Mouse (Mus musculus) brain, embryonic 18.5 days (tissue): ENCODE data around the gene Itga3.

Source experiments
- DNase-seq: peaks from one replicate; pipeline ENCODE4 v3.0.0-alpha.2; 2012; ENCODE audit warnings: low read depth, low spot score

The Itga3 gene

DNA sequence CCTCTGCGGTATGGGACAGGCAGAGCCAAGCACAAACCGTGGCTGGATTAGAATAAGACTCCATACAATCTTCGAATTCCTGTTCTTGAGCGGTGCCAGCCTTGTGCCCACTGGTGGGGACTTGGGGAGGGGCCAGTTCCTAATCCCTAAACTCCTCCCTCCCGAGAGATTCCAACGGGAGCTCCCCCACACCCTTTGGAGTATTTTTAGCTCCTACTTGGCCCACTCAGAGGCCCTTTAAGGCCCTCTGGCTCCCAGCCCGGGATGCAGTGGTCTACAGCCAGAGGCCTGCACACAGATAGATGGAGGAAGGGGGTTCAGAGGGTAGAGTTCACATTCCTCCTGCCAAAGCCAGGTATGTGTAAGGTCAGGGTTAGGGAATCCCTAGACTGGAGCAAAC is 5.3 kb downstream of the Itga3 start:
- no peak for DNase-seq

DNA sequence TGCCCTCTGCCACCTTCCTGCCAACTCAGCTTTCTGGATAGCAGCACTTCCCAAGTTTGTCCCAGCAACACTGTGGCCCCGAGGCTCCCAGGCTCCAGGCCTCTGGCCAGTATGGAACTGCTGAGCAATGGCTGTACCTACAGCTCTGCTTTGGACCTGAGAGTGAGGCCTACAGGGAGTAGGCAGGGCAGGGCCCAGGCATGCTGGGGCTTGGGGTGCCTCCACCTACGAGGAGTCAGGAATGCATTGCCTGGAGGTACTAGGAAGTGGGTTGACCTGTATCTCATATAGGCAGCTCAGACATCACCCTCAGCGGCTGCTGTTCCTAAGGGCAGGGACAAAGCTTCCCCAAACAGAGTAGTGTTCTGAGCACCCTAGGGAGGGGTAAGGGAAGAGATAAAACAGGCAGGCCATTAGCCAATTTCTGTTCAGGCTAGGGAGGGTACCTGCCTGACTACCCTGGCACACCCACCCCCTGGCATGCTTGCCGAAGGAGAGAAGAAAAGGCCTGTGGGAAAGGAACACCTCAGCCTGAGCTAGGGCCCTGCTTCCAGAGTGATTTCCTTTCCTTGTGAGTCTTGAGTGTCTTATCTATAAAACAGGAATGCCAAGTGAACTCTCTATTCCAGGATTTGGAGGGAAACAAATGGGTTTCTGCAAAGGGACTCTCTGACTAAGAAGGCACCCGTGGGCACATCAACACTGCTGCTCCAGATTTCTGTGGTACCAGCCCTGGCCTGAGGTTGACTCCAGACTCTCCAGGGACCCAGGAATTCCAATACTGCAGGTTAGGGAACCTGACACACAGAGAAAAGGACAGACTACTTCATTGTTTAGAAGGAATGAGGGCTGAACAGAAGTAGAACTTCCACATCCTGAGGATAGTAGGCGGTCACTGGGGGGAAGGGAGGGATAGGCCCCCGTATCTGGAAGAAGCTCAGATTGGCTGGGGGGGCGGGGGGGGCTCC is 6.2 kb downstream of the Itga3 start:
- no peak for DNase-seq

DNA sequence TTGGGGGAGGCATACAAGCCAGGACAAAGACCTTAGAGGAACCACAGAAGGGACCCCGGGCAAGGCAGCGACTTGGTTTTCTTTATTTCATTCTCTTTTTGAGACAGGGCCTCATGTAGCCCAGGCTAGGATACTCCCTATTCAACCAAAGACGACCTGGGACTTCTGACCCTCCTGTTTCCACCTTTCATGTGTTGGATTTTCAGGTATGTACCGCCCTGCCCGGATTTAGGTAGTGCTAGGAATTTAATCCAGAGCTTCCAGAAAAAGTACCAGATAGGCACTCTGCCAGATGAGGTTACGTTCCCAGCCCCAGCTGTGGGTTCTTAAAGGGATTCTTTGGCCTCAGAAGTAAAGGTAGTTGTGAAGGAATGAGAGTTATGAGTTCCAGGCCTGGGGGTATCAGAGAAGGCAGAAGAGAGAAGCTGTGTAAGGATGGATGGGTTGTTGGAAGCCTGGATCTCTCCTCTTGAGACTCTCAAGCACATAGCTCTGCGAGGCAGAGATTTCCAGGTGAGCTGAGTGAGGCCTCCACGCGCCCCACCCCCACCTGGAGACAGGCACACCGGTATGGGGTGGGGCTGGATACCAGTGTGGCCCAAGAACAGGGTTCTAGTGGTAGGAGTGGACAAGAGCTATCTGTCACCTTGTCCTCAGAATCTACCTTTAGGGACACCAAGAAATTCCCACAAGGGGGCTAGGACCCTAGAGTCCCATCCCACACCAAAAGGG is 7.2 kb downstream of the Itga3 start:
- DNase-seq, result no peak

DNA sequence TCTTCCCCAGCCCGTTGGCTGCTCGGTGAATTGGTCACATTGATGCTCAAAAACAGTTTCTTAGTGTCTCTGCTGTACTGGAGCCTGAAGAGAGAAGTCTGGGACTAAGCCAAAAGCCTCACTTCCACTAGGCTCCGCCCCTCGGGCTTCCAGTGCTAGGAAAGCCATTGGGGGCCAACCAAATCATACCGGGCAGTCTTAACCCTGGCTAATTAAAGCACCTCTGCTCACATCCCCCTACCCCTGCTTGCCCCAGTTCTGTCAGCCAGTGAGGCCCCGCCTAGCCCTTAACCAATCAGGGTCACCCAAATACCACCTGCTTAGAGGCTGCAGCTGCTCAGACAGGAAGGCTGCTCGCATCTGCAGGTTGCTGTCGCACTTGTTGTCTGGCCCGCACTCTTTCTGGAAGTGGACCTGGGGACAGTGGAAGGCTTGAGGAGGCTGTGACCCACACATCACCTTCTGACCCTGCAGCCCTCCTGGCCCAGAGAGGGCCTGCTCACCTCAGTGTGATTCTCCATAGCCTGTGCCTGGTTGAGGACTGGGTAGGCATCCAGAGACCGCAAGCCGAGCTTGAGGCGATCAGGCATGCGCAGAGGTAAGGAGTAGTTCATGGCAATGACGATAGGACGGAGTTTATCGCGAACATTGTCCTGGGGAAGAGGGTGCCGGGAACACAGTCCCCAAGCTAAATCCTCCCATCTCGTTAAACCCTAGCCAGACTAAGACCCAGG is 19.7 kb downstream of the Itga3 start:
- no peak for DNase-seq

DNA sequence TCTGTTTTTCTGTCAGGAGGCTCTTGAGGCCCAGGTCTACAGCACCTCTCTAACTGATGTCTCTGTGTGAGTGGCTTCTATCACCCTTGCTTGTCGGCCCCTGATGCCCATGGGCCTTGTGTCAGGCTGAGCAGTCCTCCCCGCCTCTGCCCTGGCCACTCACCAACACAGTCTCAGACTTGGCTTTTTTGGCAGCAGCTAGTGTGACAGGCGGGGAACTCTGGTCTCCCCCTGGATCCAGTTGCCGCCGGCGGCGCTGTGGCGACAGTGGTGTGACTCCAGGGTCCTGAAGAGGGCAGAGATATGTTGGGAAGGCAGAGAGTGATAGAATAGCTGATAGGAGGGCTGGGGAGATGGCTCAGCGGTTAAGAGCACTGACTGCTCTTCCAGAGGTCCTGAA is 23.5 kb downstream of the Itga3 start:
- no peak for DNase-seq

DNA sequence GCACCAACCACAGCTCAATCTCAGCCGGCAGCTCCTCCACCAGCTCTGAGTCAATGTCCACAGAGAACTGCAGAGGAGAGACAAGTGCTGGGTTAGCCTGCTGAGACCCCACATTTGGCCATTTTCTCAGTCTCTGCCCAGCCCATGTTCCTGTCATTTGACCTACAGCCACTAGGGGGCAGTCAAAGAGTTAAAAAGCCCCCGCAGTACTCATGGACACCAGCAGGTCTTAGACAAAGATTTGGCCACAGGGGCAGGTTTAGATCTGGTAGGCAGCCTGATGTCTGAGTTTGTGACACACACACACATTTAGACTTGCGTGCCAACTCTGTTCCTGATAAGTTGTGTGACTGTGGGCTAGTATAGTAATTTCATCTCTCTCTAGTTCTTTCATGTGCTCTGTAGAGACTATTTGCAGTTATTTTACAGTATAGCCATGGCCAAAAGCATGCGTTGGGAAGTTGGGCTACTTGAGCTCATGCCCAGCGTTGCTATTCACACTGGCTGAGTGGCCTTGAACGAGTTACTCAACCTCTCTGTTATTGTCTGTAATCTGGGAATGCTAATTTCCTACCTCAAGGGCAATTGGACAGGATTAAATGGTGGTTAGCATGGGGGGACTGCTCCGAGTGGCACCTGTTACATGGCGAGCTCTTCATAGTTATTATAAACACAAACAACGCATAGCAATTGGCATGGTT is 29.5 kb downstream of the Itga3 start:
- no peak for DNase-seq

DNA sequence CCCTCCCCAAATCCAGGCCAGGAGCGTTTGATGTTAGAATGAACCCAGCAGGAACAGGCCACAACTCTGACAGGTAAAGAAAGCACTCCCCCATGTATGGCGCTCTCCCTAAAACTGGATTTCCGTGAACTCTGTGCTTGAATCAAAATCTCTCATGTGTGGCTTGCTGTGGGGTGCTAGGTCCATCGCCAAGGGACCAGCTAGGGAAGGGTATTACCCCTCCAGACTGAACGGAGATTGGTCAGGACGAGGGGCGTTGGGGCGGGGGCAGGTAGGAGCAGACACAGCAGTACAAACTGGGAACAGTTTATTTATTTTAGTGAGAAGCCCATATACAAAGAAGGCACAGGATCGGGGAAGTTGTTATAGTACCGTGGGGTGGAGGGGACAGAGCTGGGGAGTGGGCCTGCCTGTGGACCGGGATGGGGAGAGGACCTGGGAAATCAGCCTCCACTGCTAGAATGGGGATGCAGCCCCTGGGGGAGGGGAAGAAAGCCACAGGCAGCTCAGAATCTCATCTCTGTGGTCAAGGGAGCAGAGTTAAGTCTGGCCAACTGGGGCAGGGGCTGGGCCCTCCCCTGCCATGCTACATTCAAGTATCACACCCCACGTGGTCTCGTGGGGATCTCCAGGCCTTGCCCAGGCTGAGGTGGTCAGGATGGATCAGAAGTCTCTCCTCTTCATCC is 32.3 kb downstream of the Itga3 start:
- DNase-seq, result no peak

DNA sequence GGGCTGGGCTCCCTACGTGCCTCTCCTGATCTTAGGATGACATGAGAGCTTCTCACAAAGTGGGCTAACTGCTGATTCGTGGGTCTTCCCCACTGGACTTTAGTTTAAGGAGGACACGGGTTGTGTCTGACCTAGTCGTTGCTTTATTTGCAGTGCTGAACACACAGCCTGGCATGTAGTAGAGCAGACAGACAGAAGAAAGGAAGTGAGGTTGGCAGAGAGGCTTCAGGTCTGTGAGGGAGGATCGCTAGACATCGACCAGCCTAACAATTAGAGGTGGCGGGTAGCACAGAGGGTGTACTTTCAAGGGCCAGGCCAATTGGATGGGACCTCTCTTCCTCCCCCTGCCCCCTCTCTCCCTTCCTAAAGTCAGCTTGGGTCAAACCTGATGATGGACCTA is 33.0 kb downstream of the Itga3 start:
- DNase-seq, result no peak

DNA sequence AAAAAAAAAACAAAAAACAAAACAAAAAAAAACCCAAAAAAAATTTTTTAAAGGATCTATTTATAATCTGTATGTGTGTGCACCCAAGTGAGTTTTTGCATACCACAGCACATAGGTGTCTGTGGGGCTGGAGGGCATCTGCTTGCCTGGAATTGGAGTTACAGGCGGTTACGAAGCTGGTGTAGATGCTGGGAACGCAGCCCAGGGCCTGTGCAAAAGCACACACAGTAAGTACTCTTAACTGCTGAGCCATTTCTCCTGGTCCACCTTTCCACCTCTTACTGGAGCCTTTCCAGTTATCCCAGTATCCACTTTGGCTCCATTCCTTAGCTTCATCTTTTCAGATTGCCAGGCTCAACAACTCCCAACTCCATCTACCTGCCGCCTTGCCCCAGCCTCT is 33.5 kb downstream of the Itga3 start:
- no peak for DNase-seq

DNA sequence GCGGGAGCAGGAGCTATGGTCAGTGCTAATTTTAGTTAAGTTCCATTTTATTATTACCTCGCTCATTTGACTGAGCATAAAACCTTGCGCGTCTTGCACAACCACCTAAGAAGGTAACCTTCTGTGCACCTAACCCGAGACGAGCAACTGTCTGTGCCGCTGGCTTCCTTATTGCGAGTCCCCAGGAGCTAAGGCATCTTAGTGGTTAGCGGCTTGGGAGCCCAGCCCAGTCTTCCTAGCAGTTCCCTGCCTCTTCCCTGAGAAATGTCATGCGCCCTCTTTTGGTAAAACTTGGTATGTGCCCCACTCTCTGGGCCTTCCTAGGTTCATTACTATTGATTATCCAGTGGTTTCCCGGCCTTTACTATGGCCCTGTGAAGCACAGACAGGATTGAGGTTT is 34.5 kb downstream of the Itga3 start:
- peak; percentile 51 for DNase-seq

DNA sequence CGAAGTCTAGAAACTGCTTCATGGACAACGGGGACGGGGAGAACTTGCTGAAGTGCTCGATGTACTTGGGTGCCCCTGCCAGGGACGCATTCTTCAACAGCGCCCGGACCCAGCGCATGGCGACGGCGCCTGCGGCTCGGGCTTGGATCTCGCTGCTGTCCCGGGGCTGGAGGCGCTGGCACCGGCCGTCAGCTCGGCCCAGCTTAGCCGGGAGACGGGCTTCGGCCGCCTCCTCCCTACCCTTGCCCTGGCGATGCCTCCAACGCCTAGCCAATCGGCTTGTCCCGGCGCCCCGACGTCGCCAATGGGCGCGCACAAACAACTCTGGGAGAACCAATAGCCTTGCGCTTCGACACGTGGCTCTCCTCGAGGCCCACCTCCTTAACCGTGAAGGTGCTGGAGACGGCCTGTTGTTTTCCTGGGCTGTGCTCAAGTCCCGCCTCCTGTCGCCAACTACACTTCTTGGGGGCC is 35.4 kb downstream of the Itga3 start, which contains the start of gene Pdk2:
Pdk2 (minus strand) TSS at position 216 of the 471 bp plus-strand sequence.
- DNase-seq, result peak; percentile 94

DNA sequence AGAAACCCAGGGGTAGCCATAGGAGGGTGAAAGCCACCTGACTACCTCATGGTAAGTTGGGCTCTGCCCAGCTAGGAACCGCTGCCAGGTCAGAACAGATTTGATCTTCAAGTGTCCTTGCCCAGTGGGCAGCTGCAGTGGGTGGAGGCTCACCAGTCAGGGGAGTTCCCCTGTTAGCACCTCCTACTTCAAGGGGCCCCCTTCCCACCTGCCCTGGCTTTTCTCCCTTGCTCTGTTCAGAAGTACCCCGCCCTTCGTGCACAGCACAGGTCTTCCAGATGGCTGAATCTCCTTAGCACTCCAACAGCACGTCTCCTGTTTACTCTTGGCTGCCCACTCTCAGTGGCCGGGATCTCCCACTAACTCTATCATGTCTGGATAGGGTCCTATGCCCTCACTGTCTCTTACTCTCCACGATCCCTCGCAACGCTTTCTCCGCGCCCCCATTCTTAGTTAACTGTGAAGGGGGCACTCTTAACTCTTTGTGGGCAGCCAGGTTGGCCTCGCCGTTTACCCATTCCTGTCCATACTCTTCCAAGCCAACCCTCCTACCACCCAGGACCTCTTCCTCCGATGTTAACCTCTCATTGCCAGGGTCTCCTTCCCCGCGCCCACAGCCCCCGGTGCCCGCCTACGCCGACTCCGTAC is 36.0 kb downstream of the Itga3 start:
- no peak for DNase-seq

DNA sequence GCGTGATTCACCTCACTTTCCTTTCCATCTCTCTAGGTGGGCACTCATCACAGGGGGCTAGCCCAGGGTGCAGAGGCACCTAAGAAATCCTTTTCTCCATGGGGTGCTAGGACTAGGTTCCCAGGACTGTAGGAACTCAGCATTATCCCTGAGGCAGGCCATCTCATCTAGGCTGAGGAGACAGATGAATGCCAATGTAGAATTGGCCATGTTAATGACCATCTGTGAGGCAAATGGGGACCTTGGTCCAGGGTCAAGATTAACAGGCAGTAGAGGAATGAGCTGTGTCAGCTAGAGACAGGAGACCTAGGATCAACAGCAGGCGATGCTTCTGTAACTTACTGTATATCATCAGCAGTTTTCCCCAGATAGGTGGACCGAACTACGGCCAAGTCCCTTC is 36.8 kb downstream of the Itga3 start:
- DNase-seq, result no peak

DNA sequence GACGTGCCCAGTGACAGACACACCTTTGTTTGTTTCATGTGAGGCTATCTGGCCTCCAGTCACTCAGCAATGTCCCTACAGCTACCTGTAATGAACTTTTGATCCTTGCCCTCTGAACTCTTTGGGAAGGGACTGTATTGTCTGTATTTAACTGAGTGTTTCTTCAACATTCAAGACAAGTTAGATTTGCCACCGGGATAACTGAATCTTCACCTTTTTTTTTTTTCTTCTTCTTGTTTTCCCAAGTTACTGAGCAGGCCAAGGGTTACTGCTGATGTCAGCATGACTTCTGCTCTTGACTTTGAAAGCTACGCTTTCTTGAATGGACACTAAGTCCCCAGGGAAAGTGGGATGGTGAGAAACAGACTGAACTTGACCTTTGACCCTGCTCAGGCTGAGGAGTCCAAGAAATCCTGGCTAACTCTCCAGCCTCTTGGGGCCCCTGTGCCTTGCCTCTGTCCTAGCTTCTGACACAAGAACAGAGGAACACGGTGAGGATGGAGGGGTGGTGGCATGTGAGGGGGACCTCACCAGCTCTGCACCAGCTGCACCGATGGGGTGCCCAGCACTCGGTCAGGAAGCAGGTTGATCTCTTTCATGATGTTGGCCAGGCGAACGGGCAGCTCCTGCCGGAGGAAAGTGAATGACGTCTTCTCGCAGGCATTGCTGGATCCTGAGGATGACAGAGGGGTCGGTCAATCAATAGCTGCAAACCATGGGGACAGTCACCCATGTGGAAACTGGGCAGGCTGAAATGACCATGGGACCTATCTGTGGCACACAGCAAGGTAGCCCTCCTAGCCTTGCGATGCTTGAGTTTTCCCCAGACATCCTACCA is 37.6 kb downstream of the Itga3 start:
- DNase-seq, result no peak

DNA sequence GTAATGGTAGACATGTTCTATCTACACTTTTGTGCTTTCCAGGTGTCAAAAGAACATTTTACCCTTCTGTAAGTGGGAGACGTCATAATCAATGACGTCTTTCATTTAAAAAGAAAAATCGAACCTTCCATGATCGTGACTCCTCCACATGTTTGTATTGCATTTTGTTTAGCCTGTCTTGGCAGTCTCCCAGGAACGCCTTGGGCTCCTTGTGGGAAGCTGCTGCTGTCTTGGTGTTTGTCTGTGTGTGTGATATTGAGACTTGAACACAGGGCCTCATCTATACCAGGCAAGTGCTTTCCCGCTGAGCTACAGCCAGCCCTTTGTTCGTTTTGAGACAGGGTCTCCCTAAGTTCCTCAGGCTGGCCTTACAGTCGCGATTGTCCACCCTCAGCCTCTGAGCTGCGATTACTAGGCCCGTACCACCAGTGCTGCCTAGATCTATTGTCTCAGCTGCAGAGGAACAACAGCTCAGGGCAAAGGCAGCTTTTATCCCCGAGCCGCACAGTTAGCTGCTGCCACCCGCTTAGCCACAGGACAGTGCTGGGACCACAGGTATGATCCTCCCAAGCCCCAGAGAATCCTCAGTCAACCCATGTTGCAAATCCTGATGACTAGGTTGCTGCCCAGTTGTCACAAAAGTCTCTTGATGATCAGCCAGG is 38.3 kb downstream of the Itga3 start:
- DNase-seq, result no peak

DNA sequence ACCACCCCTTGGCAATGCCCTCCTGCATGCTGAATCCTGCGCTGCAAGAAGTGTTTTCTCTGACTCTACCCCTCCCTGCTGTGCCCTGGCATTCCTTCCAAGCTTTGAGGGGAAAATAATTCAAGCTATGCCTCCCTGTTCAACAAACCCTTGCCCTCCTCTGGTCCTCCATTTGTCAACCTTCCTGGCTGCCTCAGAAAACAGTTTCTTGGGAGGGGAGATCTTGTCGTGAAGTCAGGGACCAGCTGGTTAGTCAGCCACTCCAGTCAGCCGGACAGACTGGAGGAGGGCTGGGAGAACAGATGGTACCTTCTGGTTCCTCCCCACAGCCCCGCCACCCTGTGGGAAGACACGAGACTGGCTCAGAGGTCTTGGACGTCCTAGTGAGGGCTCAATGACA is 39.3 kb downstream of the Itga3 start:
- no peak for DNase-seq

DNA sequence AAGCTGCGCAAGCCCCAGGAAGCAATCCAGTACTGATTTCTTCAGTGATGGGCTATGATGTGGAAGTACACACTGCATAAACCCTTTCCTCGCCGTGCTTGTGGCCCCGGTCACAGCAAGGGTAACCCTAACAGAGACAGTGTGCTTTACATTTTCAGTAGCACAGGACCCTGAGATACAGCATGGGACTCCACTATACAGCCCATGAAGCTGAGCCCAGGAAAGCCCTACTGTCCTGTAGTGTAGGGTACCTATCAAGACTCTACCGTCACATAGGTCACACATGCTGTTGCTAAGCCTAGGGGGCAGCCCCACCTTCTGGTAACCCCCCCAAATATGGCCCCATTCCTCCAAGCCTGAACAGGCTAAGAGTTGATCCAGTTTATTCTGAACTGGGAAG is 40.1 kb downstream of the Itga3 start:
- no peak for DNase-seq

DNA sequence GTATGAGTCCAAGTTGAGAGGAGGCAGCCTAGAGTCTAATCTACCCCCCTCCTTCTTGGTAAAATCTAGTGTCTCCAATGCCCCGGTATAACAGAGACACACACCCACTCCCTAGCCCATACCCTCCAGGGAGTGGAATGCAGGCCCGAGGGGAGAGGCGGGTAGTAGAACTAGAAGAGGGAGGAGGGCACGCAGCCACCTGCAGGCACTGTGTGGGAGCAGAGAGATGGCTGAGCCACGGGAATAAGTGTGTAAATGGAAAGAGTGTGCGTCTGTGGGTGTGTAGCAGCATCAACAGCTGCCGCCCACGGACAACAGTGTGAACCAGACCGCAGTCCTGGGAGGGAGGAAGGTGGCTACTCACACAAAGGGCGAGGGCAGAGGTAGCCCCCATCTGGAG is 41.7 kb downstream of the Itga3 start:
- no peak for DNase-seq

DNA sequence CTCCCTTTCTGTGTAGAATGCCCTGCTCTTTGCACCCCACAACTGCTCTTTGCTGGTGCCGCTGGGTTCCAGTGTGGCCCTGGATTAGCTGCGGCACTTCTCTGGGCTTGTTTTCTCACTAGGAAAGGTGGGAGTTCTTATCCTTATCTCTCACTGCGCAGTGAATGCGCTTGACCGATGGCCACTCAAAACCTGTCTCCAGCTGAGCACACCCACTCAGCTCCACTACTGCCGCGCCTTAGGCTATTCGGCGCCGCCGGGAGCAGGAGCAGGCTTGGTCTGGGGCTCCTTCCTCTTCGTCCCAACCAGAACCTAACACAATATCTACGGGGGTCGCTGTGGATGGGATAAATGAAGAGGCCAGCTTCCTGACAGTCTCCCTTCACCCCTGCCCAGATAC is 43.0 kb downstream of the Itga3 start:
- no peak for DNase-seq
